In genomic region chr7:3368311-3368710, GRCm38 (mm10) we compare ENCODE assay signal across 14 mouse cellular contexts. TPM values are rescaled to one million over a fixed set of nuclear protein-coding genes. Genes with fewer than 3 reads are reported as not detected.
DNase-seq lines count a peak whose midpoint lies in the region; ATAC-seq lines count a peak whose summit lies in the region.
"Had no signal": no experiment of that assay in that cellular context is flagged by ENCODE, and none has a peak within 500 bp of the region (broad histone marks: within the 10 kb centered on the region; RNA-seq: fewer than 3 reads in every experiment).

No protein-coding gene starts in this region.

- H3K36me3 ChIP-seq in forebrain, embryonic 11.5 days (ENCODE audit: control insufficient read depth, insufficient read depth, low read length): no peaks in the 10 kb centered on the region
- H3K36me3 ChIP-seq in forebrain, embryonic 10.5 days (replicated peaks): peaks cover 39% of the 10 kb centered on the region
- 0 out of 2 replicates have a peak, but pooled peaks cover 2% of the 10 kb centered on the region for H3K36me3 ChIP-seq in limb, embryonic 11.5 days (ENCODE audit: control insufficient read depth, insufficient read depth, low read length)
- H3K36me3 ChIP-seq in limb, embryonic 10.5 days: peaks cover 28% of the 10 kb centered on the region
- H3K36me3 ChIP-seq in forebrain, embryonic 14.5 days (ENCODE audit: control insufficient read depth, insufficient read depth, low read length): peaks cover 34% of the 10 kb centered on the region; the same call in 1 of the 2 replicates
- H3K36me3 ChIP-seq in midbrain, embryonic 15.5 days (replicated peaks): 0 out of 2 replicates have a peak, but pooled peaks cover 10% of the 10 kb centered on the region

- 0 out of 2 replicates have a peak, but pooled peaks have one; percentile 29 for ATAC-seq in forebrain, embryonic 11.5 days (replicated peaks; ENCODE audit: low FRiP score)
- ATAC-seq in limb, embryonic 11.5 days (ENCODE audit: insufficient number of reproducible peaks, low FRiP score, low TSS enrichment, low read depth): 0 out of 2 replicates have a peak, but pooled peaks have one; percentile 5
- ATAC-seq in forebrain, embryonic 14.5 days: no peak
- ATAC-seq in midbrain, embryonic 15.5 days (replicated peaks): peak; percentile 21

- WGBS in forebrain, embryonic 11.5 days: 28% methylated on average over 12 of the region's 12 CpGs
- 24% methylated on average over 12 of the region's 12 CpGs for WGBS in forebrain, embryonic 10.5 days
- 19% methylated on average over 12 of the region's 12 CpGs for WGBS in limb, embryonic 11.5 days
- 23% methylated on average over 12 of the region's 12 CpGs for WGBS in limb, embryonic 10.5 days
- WGBS in forebrain, embryonic 14.5 days: 32% methylated on average over 12 of the region's 12 CpGs
- WGBS in midbrain, embryonic 15.5 days: 24% methylated on average over 12 of the region's 12 CpGs

- DNase-seq in forebrain, embryonic 11.5 days (ENCODE audit: low spot score): peak; percentile 53
- DNase-seq in forebrain, embryonic 10.5 days (ENCODE audit: extremely low spot score, low spot score): no peak
- no peak for DNase-seq in limb, embryonic 11.5 days (ENCODE audit: low spot score)
- DNase-seq in limb, embryonic 10.5 days (ENCODE audit: low spot score): no peak
- peak; percentile 6 for DNase-seq in forebrain, embryonic 14.5 days (ENCODE audit: low spot score)
- no peak for DNase-seq in T-cell, adult 2 months (ENCODE audit: low spot score)
- no peak for DNase-seq in cerebellum, postnatal 14 days
- DNase-seq: adrenal gland, postnatal 25 days; cerebellum, adult 11-12 months; kidney, postnatal 10 days had no signal

- H3K27me3 ChIP-seq in forebrain, embryonic 11.5 days (ENCODE audit: control insufficient read depth, insufficient read depth, low read length): peaks cover 5% of the 10 kb centered on the region; the same call in 1 of the 2 replicates
- peaks cover 40% of the 10 kb centered on the region for H3K27me3 ChIP-seq in forebrain, embryonic 10.5 days (ENCODE audit: poor library complexity, severe bottlenecking)
- H3K27me3 ChIP-seq in limb, embryonic 11.5 days (ENCODE audit: control insufficient read depth, insufficient read depth, low read length): peaks cover 19% of the 10 kb centered on the region
- H3K27me3 ChIP-seq in limb, embryonic 10.5 days (ENCODE audit: low read depth, poor library complexity, severe bottlenecking): peaks cover 39% of the 10 kb centered on the region
- H3K27me3 ChIP-seq in forebrain, embryonic 14.5 days (replicated peaks; ENCODE audit: control insufficient read depth, insufficient read depth, low read length): 0 out of 2 replicates have a peak, but pooled peaks cover 3% of the 10 kb centered on the region
- H3K27me3 ChIP-seq in midbrain, embryonic 15.5 days (replicated peaks): peaks cover 3% of the 10 kb centered on the region; the same call in 1 of the 2 replicates

- H3K9me3 ChIP-seq in forebrain, embryonic 11.5 days (ENCODE audit: control insufficient read depth, low read length): no peaks in the 10 kb centered on the region
- no peaks in the 10 kb centered on the region for H3K9me3 ChIP-seq in forebrain, embryonic 10.5 days
- no peaks in the 10 kb centered on the region for H3K9me3 ChIP-seq in limb, embryonic 11.5 days (ENCODE audit: control insufficient read depth, low read length)
- H3K9me3 ChIP-seq in limb, embryonic 10.5 days (replicated peaks): no peaks in the 10 kb centered on the region
- H3K9me3 ChIP-seq in forebrain, embryonic 14.5 days (replicated peaks; ENCODE audit: control insufficient read depth, low read length): no peaks in the 10 kb centered on the region
- no peaks in the 10 kb centered on the region for H3K9me3 ChIP-seq in midbrain, embryonic 15.5 days
- H3K9me3 ChIP-seq: embryonic facial prominence, embryonic 15.5 days had no signal

- H3K4me2 ChIP-seq in forebrain, embryonic 11.5 days (ENCODE audit: low read depth, low read length, severe bottlenecking): no peak overlapping the region
- H3K4me2 ChIP-seq in limb, embryonic 11.5 days (ENCODE audit: low read depth, severe bottlenecking): no peak overlapping the region
- no peak overlapping the region for H3K4me2 ChIP-seq in forebrain, embryonic 14.5 days (ENCODE audit: low read length)
- H3K4me2 ChIP-seq in midbrain, embryonic 15.5 days: no peak overlapping the region

- no peak overlapping the region for H3K27ac ChIP-seq in forebrain, embryonic 11.5 days (ENCODE audit: low read depth, low read length)
- H3K27ac ChIP-seq in forebrain, embryonic 10.5 days: no peak overlapping the region
- H3K27ac ChIP-seq in limb, embryonic 11.5 days (replicated peaks; ENCODE audit: low read depth, low read length): no peak overlapping the region
- no peak overlapping the region for H3K27ac ChIP-seq in limb, embryonic 10.5 days
- H3K27ac ChIP-seq in forebrain, embryonic 14.5 days (ENCODE audit: low read depth, low read length): no peak overlapping the region
- H3K27ac ChIP-seq in midbrain, embryonic 15.5 days: no peak overlapping the region
- H3K27ac ChIP-seq: embryonic facial prominence, embryonic 15.5 days; liver, embryonic 14.5 days had no signal

- no peak overlapping the region for H3K9ac ChIP-seq in forebrain, embryonic 11.5 days (ENCODE audit: low read length)
- H3K9ac ChIP-seq in limb, embryonic 11.5 days (ENCODE audit: low read length): no peak overlapping the region
- H3K9ac ChIP-seq in forebrain, embryonic 14.5 days (ENCODE audit: low read length): no peak overlapping the region
- H3K9ac ChIP-seq in midbrain, embryonic 15.5 days: no peak overlapping the region
- H3K9ac ChIP-seq: embryonic facial prominence, embryonic 15.5 days; liver, embryonic 14.5 days had no signal

- peaks cover 3% of the 10 kb centered on the region; the same call in 1 of the 2 replicates for H3K4me1 ChIP-seq in forebrain, embryonic 11.5 days (replicated peaks; ENCODE audit: control insufficient read depth, insufficient read depth, low read length)
- peaks cover 26% of the 10 kb centered on the region for H3K4me1 ChIP-seq in forebrain, embryonic 10.5 days
- H3K4me1 ChIP-seq in limb, embryonic 11.5 days (ENCODE audit: control insufficient read depth, insufficient read depth, low read length): no peaks in the 10 kb centered on the region
- peaks cover 20% of the 10 kb centered on the region for H3K4me1 ChIP-seq in limb, embryonic 10.5 days
- H3K4me1 ChIP-seq in forebrain, embryonic 14.5 days (ENCODE audit: control insufficient read depth, insufficient read depth, low read length): no peaks in the 10 kb centered on the region
- H3K4me1 ChIP-seq in midbrain, embryonic 15.5 days: peaks cover 7% of the 10 kb centered on the region

- H3K4me3 ChIP-seq in forebrain, embryonic 11.5 days (ENCODE audit: low read depth, low read length): no peak overlapping the region
- H3K4me3 ChIP-seq in forebrain, embryonic 10.5 days: no peak overlapping the region
- no peak overlapping the region for H3K4me3 ChIP-seq in limb, embryonic 11.5 days (ENCODE audit: low read depth, low read length)
- H3K4me3 ChIP-seq in limb, embryonic 10.5 days: no peak overlapping the region
- H3K4me3 ChIP-seq in forebrain, embryonic 14.5 days (ENCODE audit: low read depth, low read length): no peak overlapping the region
- no peak overlapping the region for H3K4me3 ChIP-seq in midbrain, embryonic 15.5 days

RNA-seq across cellular contexts. Expression of gene Cacng8, which starts 22.2 kb away (rescaled TPM):
- polyA plus RNA-seq in forebrain, embryonic 11.5 days (2014; fragmentation: Nextera tagmentation; extraction: Ambion mirVana): 7.9 and 9.3 TPM in 2 replicates
- 6.7 and 7.1 TPM in 2 replicates for polyA plus RNA-seq in forebrain, embryonic 10.5 days (2016; fragmentation: Nextera tagmentation; extraction: Ambion mirVana)
- polyA plus RNA-seq in limb, embryonic 11.5 days (2014; fragmentation: Nextera tagmentation; extraction: Ambion mirVana): 6.8 and 7.0 TPM in 2 replicates
- 3.3 and 8.3 TPM in 2 replicates for polyA plus RNA-seq in limb, embryonic 10.5 days (2016; fragmentation: Nextera tagmentation; extraction: Ambion mirVana)
- polyA plus RNA-seq in forebrain, embryonic 14.5 days (2014; fragmentation: Nextera tagmentation; extraction: Ambion mirVana): 8.6 and 11.1 TPM in 2 replicates
- polyA plus RNA-seq in midbrain, embryonic 15.5 days (2015; fragmentation: Nextera tagmentation; extraction: Ambion mirVana): 18.3 and 19.0 TPM in 2 replicates

RNA-seq across cellular contexts. Expression of gene Cacng7, which starts 35.6 kb away (rescaled TPM):
- polyA plus RNA-seq in forebrain, embryonic 11.5 days (2014; fragmentation: Nextera tagmentation; extraction: Ambion mirVana): 4.9 and 5.6 TPM in 2 replicates
- polyA plus RNA-seq in forebrain, embryonic 10.5 days (2016; fragmentation: Nextera tagmentation; extraction: Ambion mirVana): 1.7 and 2.2 TPM in 2 replicates
- 2.0 and 2.6 TPM in 2 replicates for polyA plus RNA-seq in limb, embryonic 11.5 days (2014; fragmentation: Nextera tagmentation; extraction: Ambion mirVana)
- 0.67 and 2.4 TPM in 2 replicates for polyA plus RNA-seq in limb, embryonic 10.5 days (2016; fragmentation: Nextera tagmentation; extraction: Ambion mirVana)
- polyA plus RNA-seq in forebrain, embryonic 14.5 days (2014; fragmentation: Nextera tagmentation; extraction: Ambion mirVana): 3.3 and 3.8 TPM in 2 replicates
- polyA plus RNA-seq in midbrain, embryonic 15.5 days (2015; fragmentation: Nextera tagmentation; extraction: Ambion mirVana): 4.0 TPM in 2 replicates

RNA-seq across cellular contexts. Expression of gene Cacng6, which starts 55.7 kb away (rescaled TPM):
- 0.40 and 0.44 TPM in 2 replicates for polyA plus RNA-seq in forebrain, embryonic 11.5 days (2014; fragmentation: Nextera tagmentation; extraction: Ambion mirVana)
- polyA plus RNA-seq in forebrain, embryonic 10.5 days (2016; fragmentation: Nextera tagmentation; extraction: Ambion mirVana): 0.22 and 0.27 TPM in 2 replicates
- 0.25 and 0.52 TPM in 2 replicates for polyA plus RNA-seq in limb, embryonic 11.5 days (2014; fragmentation: Nextera tagmentation; extraction: Ambion mirVana)
- polyA plus RNA-seq in limb, embryonic 10.5 days (2016; fragmentation: Nextera tagmentation; extraction: Ambion mirVana): 0.26 TPM in 1 of 2 replicates, not detected in the other
- polyA plus RNA-seq in forebrain, embryonic 14.5 days (2014; fragmentation: Nextera tagmentation; extraction: Ambion mirVana): 0.09 TPM in 1 of 2 replicates, not detected in the other
- not detected in 2 replicates for polyA plus RNA-seq in midbrain, embryonic 15.5 days (2015; fragmentation: Nextera tagmentation; extraction: Ambion mirVana)
- polyA plus RNA-seq: liver, embryonic 14.5 days; small intestine, adult 2 months had no signal

Comparison
In these comparisons a context has a peak if more than half of its experiments do, and no peak if none do; other contexts are left out.
1. DNase-seq: peak in forebrain, embryonic 11.5 days (single experiment) and forebrain, embryonic 14.5 days (single experiment); none in forebrain, embryonic 10.5 days (single experiment), limb, embryonic 11.5 days (single experiment), limb, embryonic 10.5 days (single experiment), T-cell, adult 2 months (single experiment) and cerebellum, postnatal 14 days (0 of 2).